Mouse (Mus musculus) heart, embryonic 15.5 days (tissue): Measurements from ENCODE around the gene Xntrpc. TPM values are rescaled to one million over a fixed set of nuclear protein-coding genes. Genes with fewer than 3 reads are reported as not detected.
"Not testable (repeated sequence)": the region's sequence is repeated elsewhere in the genome, so short reads cannot be mapped to it uniquely, and the experiment has no call there.

ENCODE experiments used
- ATAC-seq: fragments of 200-750 bp; cut with Nextera tagmentation; replicated peaks from 2 replicates; pipeline ENCODE4 v1.8.0; 2017; ENCODE audit warnings: low read depth, moderate TSS enrichment; ENCODE audit not compliant: insufficient number of reproducible peaks, insufficient read depth, low FRiP score
- H3K27ac ChIP-seq: fragments of 300-500 bp; sonication (generic); 2 replicates; pipeline ENCODE4 v1.5.1; 2015; ENCODE audit warnings: mild to moderate bottlenecking, inconsistent platforms
- H3K27me3 ChIP-seq: fragments of 300-500 bp; sonication (generic); 2 replicates; pipeline ENCODE4 v1.6.1; 2015; ENCODE audit warnings: inconsistent platforms
- H3K36me3 ChIP-seq: fragments of 300-500 bp; sonication (generic); 2 replicates; pipeline ENCODE4 v1.6.1; 2015; ENCODE audit warnings: mild to moderate bottlenecking, inconsistent platforms
- H3K4me1 ChIP-seq: fragments of 300-500 bp; sonication (generic); replicated peaks from 2 replicates; pipeline ENCODE4 v1.6.1; 2015; ENCODE audit warnings: inconsistent platforms
- H3K4me2 ChIP-seq: fragments of 300-500 bp; sonication (generic); 2 replicates; pipeline ENCODE4 v1.6.1; 2015; ENCODE audit warnings: inconsistent platforms, mild to moderate bottlenecking, moderate library complexity
- H3K4me3 ChIP-seq: fragments of 300-500 bp; sonication (generic); 2 replicates; pipeline ENCODE4 v1.5.1; 2015; ENCODE audit warnings: mild to moderate bottlenecking, inconsistent platforms
- H3K9ac ChIP-seq: fragments of 300-500 bp; sonication (generic); 2 replicates; pipeline ENCODE4 v1.6.1; 2015; ENCODE audit warnings: mild to moderate bottlenecking, inconsistent platforms
- H3K9me3 ChIP-seq: fragments of 300-500 bp; sonication (generic); replicated peaks from 2 replicates; pipeline ENCODE4 v1.6.1; 2016; ENCODE audit warnings: inconsistent platforms
- WGBS: fragments of 180-500 bp; shearing (Covaris S2); methylation state at CpG from one replicate; pipeline ENCODE4 v1.1.7; 2015; ENCODE audit warnings: mixed read lengths; 5-methylcytosine and 5-hydroxymethylcytosine counted together
- polyA plus RNA-seq: library from polyadenylated mRNA; unstranded; fragments of >200 nt; fragmentation: Nextera tagmentation; extraction: Ambion mirVana; gene quantifications from 2 replicates; pipeline ENCODE4 v1.2.1, GENCODE M21; 2015

Xntrpc gene
- polyA plus RNA-seq, 1 experiment from 2014 or later = 0.77 TPM

GRCm38 (mm10) chr7:102037318-102037717 is 28.2 kb upstream of the Xntrpc start:
- Histone ChIP-seq H3K4me2 (no peak overlapping the region), H3K9me3 (no peaks in the 10 kb centered on the region), H3K9ac (no peak overlapping the region), H3K27ac (no peak overlapping the region), H3K4me3 (no peak overlapping the region), H3K27me3 (no peaks in the 10 kb centered on the region), H3K4me1 (no peaks in the 10 kb centered on the region), H3K36me3 (peaks cover 48% of the 10 kb centered on the region)
- WGBS = 92% methylated on average over 3 of the region's 3 CpGs
- no peak for ATAC-seq

GRCm38 (mm10) chr7:102042314-102042713 is 23.2 kb upstream of the Xntrpc start:
- 66% methylated on average over 2 of the region's 2 CpGs for WGBS
- H3K4me3 ChIP-seq = no peak overlapping the region
- no peak overlapping the region for H3K9ac ChIP-seq
- peaks cover 21% of the 10 kb centered on the region for H3K36me3 ChIP-seq
- no peaks in the 10 kb centered on the region for H3K9me3 ChIP-seq
- H3K27me3 ChIP-seq = no peaks in the 10 kb centered on the region
- no peak overlapping the region for H3K27ac ChIP-seq
- H3K4me2 ChIP-seq = no peak overlapping the region
- ATAC-seq = no peak
- no peaks in the 10 kb centered on the region for H3K4me1 ChIP-seq

GRCm38 (mm10) chr7:102048524-102048923 is 17.0 kb upstream of the Xntrpc start:
- not testable (repeated sequence) for H3K9ac ChIP-seq, H3K4me1 ChIP-seq, ATAC-seq, H3K4me3 ChIP-seq, H3K27me3 ChIP-seq, H3K36me3 ChIP-seq, H3K9me3 ChIP-seq, H3K27ac ChIP-seq, H3K4me2 ChIP-seq

GRCm38 (mm10) chr7:102061353-102061752 is 4.2 kb upstream of the Xntrpc start:
- no peak for ATAC-seq
- no peak overlapping the region for H3K27ac ChIP-seq
- peaks cover 15% of the 10 kb centered on the region for H3K4me1 ChIP-seq
- H3K4me3 ChIP-seq = no peak overlapping the region
- H3K27me3 ChIP-seq = no peaks in the 10 kb centered on the region
- no peak overlapping the region for H3K9ac ChIP-seq
- WGBS = 70% methylated on average over 3 of the region's 3 CpGs
- H3K36me3 ChIP-seq = peaks cover 11% of the 10 kb centered on the region; the same call in 1 of the 2 replicates
- no peak overlapping the region for H3K4me2 ChIP-seq
- H3K9me3 ChIP-seq = no peaks in the 10 kb centered on the region

GRCm38 (mm10) chr7:102062203-102062602 is 3.3 kb upstream of the Xntrpc start:
- Histone ChIP-seq H3K27me3 (no peaks in the 10 kb centered on the region), H3K9ac (no peak overlapping the region), H3K4me2 (no peak overlapping the region), H3K27ac (no peak overlapping the region), H3K4me1 (peaks cover 19% of the 10 kb centered on the region), H3K36me3 (peaks cover 7% of the 10 kb centered on the region; the same call in 1 of the 2 replicates), H3K9me3 (no peaks in the 10 kb centered on the region), H3K4me3 (no peak overlapping the region)
- no peak for ATAC-seq
- WGBS = 71% methylated on average over 1 of the region's 1 CpGs

GRCm38 (mm10) chr7:102063891-102064290 is 1.6 kb upstream of the Xntrpc start:
- peaks cover 15% of the 10 kb centered on the region for H3K4me1 ChIP-seq
- H3K27ac ChIP-seq = no peak overlapping the region
- H3K36me3 ChIP-seq = peaks cover 7% of the 10 kb centered on the region; the same call in 1 of the 2 replicates
- H3K4me3 ChIP-seq = peak overlapping the region; percentile 77
- no peaks in the 10 kb centered on the region for H3K9me3 ChIP-seq
- peak overlapping the region; percentile 73 for H3K4me2 ChIP-seq
- no peak overlapping the region for H3K9ac ChIP-seq
- no peaks in the 10 kb centered on the region for H3K27me3 ChIP-seq
- ATAC-seq = no peak
- WGBS = 47% methylated on average over 9 of the region's 9 CpGs

- H3K27ac ChIP-seq = peak overlapping the region; percentile 79
- no peak for ATAC-seq
- no peaks in the 10 kb centered on the region for H3K27me3 ChIP-seq
- peak overlapping the region; percentile 73 for H3K4me2 ChIP-seq
- H3K36me3 ChIP-seq = peaks cover under 1% of the 10 kb centered on the region; the same call in 1 of the 2 replicates
- H3K4me1 ChIP-seq = peaks cover 15% of the 10 kb centered on the region
- peak overlapping the region; percentile 74 for H3K9ac ChIP-seq
- WGBS = under 1% methylated on average over 9 of the region's 9 CpGs
- H3K9me3 ChIP-seq = no peaks in the 10 kb centered on the region
- H3K4me3 ChIP-seq = peak overlapping the region; percentile 77
Observed at GRCm38 (mm10) chr7:102064655-102065045, 863 bp upstream of the Xntrpc start.

GRCm38 (mm10) chr7:102066363-102066762 is 850 bp downstream of the Xntrpc start:
- Histone ChIP-seq H3K27me3 (no peaks in the 10 kb centered on the region), H3K9ac (peak overlapping the region; percentile 56), H3K36me3 (0 out of 2 replicates have a peak, but pooled peaks cover 3% of the 10 kb centered on the region), H3K4me2 (peak overlapping the region; percentile 73), H3K4me1 (peaks cover 15% of the 10 kb centered on the region), H3K9me3 (no peaks in the 10 kb centered on the region), H3K4me3 (peak overlapping the region; percentile 77), H3K27ac (peak overlapping the region; percentile 79; the same call in 1 of the 2 replicates)
- ATAC-seq = no peak
- 66% methylated on average over 6 of the region's 6 CpGs for WGBS

GRCm38 (mm10) chr7:102076714-102077296 is 11.3 kb downstream of the Xntrpc start:
- Histone ChIP-seq H3K4me2 (no peak overlapping the region), H3K4me3 (no peak overlapping the region), H3K27me3 (no peaks in the 10 kb centered on the region), H3K9ac (no peak overlapping the region), H3K36me3 (peaks cover 84% of the 10 kb centered on the region), H3K9me3 (no peaks in the 10 kb centered on the region), H3K4me1 (no peaks in the 10 kb centered on the region), H3K27ac (no peak overlapping the region)
- 82% methylated on average over 7 of the region's 7 CpGs for WGBS
- no peak for ATAC-seq

GRCm38 (mm10) chr7:102078517-102078916 is 13.0 kb downstream of the Xntrpc start:
- WGBS = 78% methylated on average over 7 of the region's 7 CpGs
- ATAC-seq = no peak

GRCm38 (mm10) chr7:102080311-102080710 is 14.8 kb downstream of the Xntrpc start:
- no peak for ATAC-seq
- peaks cover 69% of the 10 kb centered on the region for H3K36me3 ChIP-seq
- 84% methylated on average over 8 of the region's 8 CpGs for WGBS
- H3K4me2 ChIP-seq = no peak overlapping the region
- H3K4me1 ChIP-seq = no peaks in the 10 kb centered on the region
- no peak overlapping the region for H3K9ac ChIP-seq
- H3K27ac ChIP-seq = no peak overlapping the region
- no peak overlapping the region for H3K4me3 ChIP-seq
- no peaks in the 10 kb centered on the region for H3K27me3 ChIP-seq
- H3K9me3 ChIP-seq = no peaks in the 10 kb centered on the region

More at GRCm38 (mm10) chr7:102078517-102078916, 13.0 kb downstream of the Xntrpc start:
- H3K27me3 ChIP-seq = no peaks in the 10 kb centered on the region
- H3K4me2 ChIP-seq = no peak overlapping the region
- no peak overlapping the region for H3K27ac ChIP-seq
- no peaks in the 10 kb centered on the region for H3K9me3 ChIP-seq
- no peak overlapping the region for H3K9ac ChIP-seq
- no peaks in the 10 kb centered on the region for H3K4me1 ChIP-seq
- H3K36me3 ChIP-seq = peaks cover 83% of the 10 kb centered on the region
- no peak overlapping the region for H3K4me3 ChIP-seq

- no peak overlapping the region for H3K9ac ChIP-seq
- H3K4me1 ChIP-seq = no peaks in the 10 kb centered on the region
- ATAC-seq = no peak
- H3K4me2 ChIP-seq = no peak overlapping the region
- no peaks in the 10 kb centered on the region for H3K9me3 ChIP-seq
- no peak overlapping the region for H3K4me3 ChIP-seq
- WGBS = 93% methylated on average over 5 of the region's 5 CpGs
- H3K27me3 ChIP-seq = no peaks in the 10 kb centered on the region
- H3K27ac ChIP-seq = no peak overlapping the region
- H3K36me3 ChIP-seq = peaks cover 60% of the 10 kb centered on the region
Observed at GRCm38 (mm10) chr7:102081784-102082183, 16.3 kb downstream of the Xntrpc start.
